Mouse (Mus musculus): Measurements from ENCODE around the gene Rapgef6. TPM values are rescaled to one million over a fixed set of nuclear protein-coding genes. Genes with fewer than 3 reads are reported as not detected.

The Rapgef6 gene
- total RNA-seq, 2 experiments from 2014 or later: 46.9 to 61.0 TPM

DNA sequence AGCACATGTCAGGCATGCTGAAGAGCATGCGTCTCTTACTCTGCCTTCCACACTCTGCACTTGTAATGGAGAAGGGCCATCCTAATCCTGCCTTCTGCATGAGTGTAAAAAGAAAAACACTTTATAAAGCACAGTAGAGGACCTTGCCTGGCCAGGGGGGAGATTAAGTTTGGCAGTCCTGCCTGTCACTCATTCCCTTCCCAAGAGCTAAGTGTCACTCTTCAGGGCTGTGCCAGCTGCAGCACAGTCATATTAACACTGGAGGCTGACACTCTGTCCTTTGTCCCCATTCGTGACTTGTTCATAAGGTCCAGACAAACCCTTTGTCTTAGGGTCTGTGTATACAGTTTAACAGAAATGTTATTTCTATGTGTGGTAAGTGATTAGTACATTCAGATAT lies 162.2 kb downstream of the Rapgef6 start:
- ATAC-seq (replicated peaks; ENCODE audit: poor library complexity): no peak

DNA sequence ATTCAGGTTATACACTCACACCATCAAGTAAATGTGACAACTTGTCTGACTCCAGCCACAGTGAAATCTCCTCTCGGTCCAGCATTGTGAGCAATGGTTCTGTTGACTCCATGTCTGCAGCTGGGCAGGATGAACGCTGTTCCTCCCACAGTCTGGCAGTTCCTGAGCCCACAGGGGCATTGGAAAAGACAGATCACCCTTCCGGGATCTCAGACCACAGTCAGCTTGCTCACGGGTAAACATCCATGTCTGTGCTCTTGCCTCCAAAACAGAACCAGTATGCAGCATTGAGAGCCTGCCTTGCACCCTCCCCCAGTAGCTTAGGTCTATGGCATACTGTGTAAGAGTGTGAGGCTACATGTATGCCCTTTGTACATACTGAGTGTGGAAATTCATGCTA lies 167.5 kb downstream of the Rapgef6 start:
- ATAC-seq (replicated peaks; ENCODE audit: poor library complexity): no peak

DNA sequence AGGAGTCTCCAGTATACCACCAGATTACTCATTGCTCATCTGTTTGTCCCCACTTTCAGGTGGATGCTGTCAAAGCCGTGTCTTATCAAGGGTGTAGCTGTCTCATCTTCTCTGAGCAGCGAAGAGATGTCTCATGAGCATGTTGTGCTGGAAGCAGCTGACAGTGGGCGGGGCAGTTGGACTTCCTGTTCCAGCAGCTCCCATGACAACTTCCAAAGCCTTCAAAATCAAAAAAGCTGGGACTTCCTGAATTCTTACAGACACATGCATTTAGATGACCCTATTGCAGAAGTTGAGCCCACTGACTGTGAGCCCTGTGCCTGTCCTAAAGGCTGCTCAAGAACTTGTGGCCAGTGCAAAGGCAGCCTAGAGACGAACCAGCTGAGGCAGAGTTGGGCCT lies 168.5 kb downstream of the Rapgef6 start:
- peak; percentile 39 for ATAC-seq (replicated peaks; ENCODE audit: poor library complexity)

DNA sequence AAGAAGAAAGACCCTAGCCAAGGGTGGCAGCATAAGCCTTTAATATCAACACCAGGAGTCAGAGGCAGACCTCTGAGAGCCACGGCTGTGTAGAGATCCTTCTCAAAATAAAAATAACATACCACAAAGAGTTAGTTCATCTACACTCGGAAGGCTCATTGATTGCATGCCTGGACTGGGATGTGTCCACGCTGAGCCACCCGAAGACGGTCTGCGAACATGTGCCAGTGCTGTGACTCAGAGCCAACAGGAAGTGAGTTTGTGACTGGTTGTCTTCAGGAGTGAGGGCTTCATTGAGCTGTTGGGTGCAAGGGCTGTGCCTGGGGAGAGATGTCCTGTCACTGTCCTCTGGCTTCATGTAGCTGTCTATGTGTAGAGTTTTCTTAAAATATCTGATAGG lies 171.0 kb downstream of the Rapgef6 start:
- ATAC-seq (replicated peaks; ENCODE audit: poor library complexity): no peak

DNA sequence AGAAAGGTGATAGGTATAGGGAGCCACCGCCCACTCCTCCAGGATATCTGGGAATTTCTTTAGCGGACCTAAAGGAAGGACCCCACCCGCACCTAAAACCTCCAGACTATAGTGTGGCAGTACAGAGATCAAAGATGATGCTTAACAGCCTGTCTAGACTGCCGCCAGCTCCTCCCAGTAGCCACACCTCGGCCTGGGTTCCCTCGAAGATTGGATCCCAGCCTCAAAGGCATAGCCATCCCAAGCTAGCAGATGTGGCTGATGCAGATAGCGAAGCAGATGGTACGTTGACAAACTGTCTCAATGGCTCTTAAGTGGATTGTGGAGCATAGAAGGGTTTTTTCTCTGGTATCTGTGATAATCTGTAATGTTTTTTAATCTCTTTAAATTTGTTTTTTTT lies 171.6 kb downstream of the Rapgef6 start:
- ATAC-seq (replicated peaks; ENCODE audit: poor library complexity): peak; percentile 26; the same call in 1 of the 2 replicates

DNA sequence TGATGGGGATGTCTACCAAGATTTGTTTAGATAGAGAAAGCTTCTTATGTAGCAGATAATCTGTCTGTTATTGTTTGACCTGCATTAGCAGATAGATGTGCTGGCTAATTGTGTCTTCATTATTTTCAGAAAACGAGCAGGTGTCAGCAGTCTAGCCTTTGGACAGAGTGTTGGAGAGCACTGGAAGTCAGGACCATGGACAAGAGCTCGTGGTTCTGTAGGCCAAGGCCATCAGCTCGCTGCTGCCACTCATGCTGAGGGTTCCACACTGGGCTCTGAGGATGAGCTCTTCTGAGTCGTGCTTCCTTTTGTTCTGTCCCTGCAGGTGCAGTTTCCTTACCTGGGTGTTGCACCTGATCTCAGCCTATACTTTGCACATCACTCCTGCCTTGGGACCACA lies 173.3 kb downstream of the Rapgef6 start:
- ATAC-seq (replicated peaks; ENCODE audit: poor library complexity): peak; percentile 55; the same call in 1 of the 2 replicates

DNA sequence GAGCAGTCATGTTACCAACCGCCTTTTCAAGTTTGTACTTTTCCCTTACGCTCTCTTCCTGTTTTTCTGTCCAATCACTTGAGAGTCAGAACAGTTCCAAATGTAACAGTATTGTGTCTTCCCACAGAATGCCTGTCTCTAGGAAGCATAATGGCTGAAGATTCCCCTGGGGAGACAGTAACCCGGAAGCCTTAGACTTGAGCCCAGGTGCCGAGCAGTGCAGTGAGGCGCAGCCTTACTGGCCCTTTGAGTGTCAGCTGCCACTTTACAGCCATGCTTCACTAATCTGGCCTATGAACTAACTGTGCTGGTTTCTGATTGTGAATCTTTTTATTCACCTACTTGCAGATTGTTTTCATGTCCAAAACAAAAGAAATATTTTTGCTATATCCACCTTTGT lies 175.0 kb downstream of the Rapgef6 start:
- no peak for ATAC-seq (replicated peaks; ENCODE audit: poor library complexity)

DNA sequence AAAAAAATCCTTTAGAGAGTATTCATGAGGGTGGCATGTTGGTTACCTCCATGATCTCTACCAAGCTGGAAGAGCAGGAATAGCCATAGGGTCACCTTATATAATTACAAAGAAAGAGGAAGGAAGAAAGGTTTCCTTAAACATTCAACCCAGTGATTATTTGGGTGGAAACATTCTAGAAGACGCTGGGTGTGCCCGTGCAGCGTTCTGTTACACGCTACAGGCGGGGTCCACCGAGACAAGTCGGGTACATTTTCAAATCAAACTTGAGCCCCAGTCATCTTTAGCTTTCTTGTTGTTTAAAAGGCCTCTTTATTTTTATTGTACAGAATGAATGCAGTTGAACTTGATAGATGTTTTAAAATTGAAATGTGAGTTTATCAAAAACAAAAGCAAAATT lies 176.0 kb downstream of the Rapgef6 start:
- no peak for ATAC-seq (replicated peaks; ENCODE audit: poor library complexity)

DNA sequence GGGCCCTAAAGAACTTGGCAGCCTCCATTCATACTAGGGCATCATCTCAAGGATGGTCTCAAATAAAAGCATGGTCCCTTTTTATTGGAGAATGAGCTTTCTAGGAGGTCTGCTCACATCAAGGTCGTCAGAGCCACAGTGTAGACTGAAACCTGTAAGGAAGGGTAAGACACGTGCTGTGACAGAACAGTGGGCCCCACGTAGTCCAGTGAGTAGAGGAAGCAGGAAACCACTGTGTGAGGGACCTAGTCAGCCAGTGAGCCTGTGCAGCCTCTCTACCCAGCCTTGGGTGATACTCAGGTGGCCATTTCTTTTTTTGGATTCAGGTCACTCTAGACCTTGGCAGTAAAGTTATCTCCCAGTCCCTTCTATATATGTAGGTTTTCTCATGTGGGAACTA lies 177.3 kb downstream of the Rapgef6 start:
- no peak for ATAC-seq (replicated peaks; ENCODE audit: poor library complexity)

DNA sequence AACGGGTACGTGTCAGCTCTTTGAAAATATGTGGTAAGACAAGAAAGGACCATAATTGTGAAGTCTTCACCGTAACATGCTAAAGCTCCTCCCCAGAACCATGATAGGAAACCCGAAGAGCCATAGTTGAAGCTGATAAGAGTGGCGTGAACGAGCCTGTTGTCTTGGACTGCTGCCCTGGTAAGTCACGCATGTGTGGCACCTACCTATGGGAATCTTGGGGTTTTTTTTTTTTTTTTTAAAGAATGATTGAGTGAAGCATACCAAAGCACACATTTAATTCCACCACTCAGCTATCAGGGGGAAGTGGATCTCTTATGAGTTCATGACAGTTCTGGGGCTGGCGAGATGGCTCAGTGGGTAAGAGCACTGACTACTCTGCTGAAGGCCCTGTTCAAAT lies 179.2 kb downstream of the Rapgef6 start:
- ATAC-seq (replicated peaks; ENCODE audit: poor library complexity): peak; percentile 53; the same call in 1 of the 2 replicates

DNA sequence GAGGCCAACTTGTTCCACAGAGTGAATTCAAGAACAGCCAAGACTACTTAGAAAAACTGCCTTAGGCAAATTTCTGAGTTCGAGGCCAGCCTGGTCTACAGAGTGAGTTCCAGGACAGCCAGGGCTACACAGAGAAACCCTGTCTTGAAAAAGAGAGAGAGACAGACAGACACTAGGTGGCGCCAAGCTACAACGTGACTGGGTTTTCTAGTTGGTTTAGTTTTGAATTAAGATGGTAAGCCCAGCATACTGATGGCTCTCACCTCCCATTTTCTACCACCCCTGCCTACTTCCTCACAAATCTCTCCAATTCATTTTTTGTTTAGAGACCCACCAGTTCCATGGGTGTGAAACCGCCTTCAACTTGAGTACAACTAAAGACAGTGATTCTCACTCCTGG lies 180.7 kb downstream of the Rapgef6 start:
- ATAC-seq (replicated peaks; ENCODE audit: poor library complexity): peak; percentile 80

DNA sequence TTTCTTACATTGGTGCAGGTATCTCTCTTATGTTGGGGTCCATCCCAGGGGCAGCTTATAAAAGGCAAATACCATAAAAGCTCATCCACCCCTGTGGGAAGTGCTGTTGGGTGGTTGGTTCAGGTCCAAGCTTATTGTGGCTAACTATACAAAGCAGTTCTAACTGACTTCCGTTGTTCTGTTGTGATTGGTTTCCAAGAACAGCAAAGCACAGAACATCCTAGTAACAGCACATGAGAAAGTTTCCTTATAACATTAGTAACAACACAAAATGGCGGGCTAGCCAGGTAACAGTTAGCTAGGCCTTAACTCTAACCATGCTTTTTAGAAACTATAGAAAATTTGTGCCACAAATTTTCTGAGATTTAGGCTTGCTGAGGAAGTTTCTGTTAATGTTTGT lies 185.5 kb downstream of the Rapgef6 start:
- no peak for ATAC-seq (replicated peaks; ENCODE audit: poor library complexity)

DNA sequence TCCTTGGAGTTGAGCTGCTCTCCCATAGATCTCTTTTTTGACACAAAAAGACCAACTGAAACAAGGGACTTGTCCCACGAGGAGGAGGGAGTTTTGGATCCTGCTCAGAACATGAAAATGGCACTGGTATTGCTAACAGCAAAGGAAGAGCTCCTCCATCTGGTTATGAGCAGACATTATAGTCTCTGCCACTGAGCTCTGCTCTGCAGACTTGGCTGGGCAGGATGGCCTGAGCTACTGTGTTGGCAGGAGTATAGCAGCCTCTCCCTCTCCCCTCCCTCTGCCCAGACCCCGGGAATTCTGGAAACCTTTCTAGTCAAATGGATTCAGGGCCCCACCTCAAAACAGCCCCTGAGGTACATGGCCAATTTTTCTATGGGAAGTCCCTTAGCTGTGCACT lies 187.0 kb downstream of the Rapgef6 start:
- no peak for ATAC-seq (replicated peaks; ENCODE audit: poor library complexity)

DNA sequence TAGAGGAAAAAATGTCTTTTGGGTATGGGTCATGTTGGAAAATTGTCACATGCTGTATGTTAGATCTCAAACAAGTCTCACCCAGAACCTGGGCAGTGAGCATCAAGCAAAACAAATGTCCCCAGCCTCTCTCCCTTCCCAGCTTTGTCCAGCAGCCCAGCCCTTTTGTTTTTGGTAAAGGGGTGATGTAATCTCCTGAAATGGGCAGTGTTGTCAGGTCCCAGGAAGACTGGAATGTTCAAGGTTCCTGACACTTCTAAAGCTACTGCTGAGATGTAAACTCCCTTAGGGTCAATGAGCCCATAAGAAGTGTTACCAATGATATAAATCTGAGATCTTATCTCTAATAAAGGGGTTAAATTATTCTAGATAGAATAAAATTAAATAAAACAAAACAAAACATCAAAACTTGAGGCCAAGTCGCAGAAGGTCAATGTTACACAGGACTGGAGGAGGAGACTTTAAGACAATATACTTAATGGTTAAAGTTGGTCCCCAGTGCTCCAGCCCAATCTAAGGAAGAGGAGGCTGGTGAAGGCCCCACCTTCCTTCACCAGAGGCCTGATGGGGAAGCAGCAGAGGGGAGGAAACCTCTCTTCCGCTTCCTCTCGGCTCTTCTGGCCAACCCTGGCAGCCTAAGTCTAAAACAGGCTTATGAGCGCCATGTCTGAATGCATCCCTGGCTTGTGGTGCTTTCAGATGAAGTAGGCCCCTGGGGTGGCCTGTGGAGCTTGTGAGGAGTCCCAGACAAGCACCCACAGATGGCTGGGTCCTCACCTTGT lies 188.1 kb downstream of the Rapgef6 start:
- ATAC-seq (replicated peaks; ENCODE audit: poor library complexity): no peak

DNA sequence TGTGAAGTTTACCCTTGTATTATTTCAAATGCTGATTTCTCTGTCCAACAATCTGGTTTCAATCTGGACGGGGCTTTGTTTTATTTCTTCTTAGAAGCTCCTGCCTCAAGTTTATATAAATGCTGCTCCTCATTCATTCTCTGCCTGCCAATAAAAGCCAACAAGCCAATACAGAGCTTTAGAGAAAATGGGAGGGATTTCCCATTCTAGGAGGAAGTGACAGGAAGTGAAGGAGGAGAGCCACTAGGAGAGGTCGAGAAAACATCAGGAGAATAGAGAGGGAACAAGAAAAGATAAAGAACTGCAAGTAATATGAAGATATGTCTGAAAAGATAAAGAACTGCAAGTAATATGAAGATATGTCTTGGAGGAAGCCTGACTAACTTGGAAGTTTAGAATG lies 190.2 kb downstream of the Rapgef6 start:
- no peak for ATAC-seq (replicated peaks; ENCODE audit: poor library complexity)

DNA sequence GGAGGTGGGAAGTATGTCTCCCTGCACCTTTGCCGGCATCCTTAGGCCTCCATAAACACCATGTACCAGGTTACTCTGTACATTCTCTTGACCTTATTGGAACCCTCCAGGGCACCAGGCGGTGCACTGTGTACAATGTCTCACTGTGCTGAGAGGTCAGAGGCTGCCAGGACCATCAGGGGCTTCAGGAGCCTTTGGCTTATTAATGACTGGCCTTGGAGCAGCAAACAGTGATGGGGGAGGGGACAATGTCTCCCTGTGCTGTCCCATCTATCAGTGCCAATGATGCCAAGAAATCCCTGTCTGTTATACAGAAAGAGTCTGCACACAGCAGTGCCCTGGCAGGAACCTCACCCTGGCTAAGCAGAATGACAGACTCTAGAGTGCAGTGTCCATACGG lies 195.2 kb downstream of the Rapgef6 start:
- ATAC-seq (replicated peaks; ENCODE audit: poor library complexity): no peak

DNA sequence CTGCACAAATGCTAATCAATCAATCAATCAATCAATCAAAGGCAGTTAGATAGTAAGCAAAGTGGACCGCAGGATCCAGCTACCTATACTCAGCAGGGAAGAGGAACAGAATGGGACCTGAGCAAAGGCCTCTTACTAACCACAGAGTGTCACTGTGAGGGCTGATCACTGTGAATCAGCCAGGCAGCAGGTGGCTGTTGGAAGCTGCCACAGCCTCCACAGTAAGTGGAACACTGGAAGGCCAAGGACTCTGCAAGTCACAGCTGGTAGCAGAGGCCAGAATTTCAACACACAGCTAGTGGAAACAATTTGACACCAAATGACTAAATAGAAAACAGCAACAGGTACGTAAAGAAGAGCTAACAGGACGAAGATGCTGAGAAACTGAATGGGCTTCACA lies 196.0 kb downstream of the Rapgef6 start:
- no peak for ATAC-seq (replicated peaks; ENCODE audit: poor library complexity)

DNA sequence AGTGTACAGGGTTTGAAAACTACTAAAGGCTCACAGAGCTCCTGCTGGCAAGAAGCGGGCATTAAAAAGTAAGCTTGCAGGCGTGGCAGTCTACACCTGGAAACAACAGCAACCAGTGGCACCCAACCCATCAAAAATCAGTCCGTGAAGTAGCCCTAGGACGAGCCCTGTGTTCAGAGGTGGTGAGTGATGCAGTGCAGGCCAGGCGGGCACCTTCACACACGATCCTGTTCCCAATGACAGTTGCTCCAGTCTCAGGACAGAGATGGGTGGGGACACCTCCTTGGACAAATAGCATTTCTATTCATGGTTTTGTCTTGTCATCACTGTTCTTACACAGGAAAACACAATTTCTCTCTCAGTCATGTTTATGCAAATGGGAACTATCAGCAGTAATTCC lies 199.4 kb downstream of the Rapgef6 start:
- no peak for ATAC-seq (replicated peaks; ENCODE audit: poor library complexity)

DNA sequence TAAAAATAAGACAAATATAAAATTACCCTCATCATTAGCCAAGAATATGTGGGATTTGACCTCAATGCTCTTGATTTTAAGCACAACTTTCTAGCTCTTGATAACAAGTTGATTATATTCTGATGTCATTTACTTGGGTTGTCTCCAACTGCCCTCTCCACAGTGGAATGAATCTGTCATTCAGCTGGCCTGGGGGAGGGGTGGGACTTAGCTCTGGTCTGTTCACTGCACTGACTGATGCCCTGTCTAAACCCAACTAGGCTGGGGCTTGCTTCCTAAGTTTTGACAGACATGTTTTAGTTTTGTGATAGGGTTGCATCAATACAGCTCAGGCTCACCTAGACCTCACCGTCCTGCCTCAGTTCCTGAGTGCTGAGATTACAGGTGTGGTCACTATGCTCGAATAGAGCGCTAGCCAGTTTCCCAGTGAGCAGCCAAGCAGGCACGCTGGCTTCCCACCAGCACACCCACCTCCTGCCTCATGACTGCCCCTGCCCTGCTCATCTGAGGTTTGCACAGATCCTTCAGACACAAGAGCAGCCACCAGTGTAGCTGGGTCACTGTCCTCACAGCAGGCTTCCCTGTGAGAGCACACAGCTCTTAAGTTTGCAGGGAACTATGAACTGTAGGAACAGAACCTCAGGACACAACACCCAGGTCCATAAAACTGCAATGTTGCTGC lies 201.8 kb downstream of the Rapgef6 start:
- ATAC-seq (replicated peaks; ENCODE audit: poor library complexity): no peak

DNA sequence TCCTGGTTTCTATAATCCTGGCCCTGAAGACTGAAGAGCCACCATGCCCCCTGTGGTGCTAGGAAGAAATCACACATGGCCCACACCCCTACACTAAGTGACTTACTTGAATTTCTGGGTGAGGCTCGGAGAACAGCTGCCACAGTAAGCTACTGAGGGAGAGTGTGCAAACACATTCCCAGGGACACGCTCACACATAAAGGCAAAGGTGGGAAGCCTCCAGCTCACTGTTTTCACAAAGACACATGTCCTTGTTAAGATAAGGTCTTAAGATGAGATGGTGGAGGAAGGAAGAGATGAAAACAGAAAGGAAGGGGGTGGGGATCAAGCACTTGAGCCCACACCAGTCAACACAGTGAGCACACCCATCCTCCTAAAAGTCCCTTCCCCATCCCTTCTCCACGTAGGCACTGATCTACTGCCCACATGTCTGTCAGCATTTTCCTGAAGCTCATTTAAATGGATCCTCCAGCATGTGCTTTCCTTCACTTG lies 204.0 kb downstream of the Rapgef6 start:
- peak; percentile 23; the same call in 1 of the 2 replicates for ATAC-seq (replicated peaks; ENCODE audit: poor library complexity)

DNA sequence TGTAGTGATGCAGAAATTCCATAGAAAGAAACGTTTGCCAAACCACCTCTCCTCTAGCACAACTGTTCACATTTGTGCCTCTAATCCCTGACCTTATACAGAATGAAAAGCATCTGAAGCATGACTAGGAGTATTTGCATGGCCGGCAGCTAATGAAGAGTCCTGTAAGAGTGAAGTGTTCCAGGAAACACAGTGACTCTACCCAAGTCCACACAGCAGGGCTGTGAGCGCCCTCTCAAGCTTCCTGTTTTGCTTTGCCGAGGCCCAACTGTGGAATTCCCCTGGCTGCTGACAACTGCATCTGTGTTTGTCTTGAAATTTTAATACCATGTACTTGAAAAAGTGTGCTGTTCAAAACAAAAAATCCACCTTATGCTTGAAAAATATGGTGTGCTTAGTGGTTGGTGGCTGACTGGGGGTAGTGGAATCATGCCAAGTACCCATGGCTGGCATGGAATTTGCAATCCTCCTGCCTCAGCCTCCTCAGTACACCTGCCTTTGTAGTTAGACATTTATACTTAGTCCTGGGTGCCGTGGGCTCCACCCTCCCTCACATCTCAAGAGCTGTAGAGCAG lies 204.8 kb downstream of the Rapgef6 start:
- peak; percentile 68 for ATAC-seq (replicated peaks; ENCODE audit: poor library complexity)

DNA sequence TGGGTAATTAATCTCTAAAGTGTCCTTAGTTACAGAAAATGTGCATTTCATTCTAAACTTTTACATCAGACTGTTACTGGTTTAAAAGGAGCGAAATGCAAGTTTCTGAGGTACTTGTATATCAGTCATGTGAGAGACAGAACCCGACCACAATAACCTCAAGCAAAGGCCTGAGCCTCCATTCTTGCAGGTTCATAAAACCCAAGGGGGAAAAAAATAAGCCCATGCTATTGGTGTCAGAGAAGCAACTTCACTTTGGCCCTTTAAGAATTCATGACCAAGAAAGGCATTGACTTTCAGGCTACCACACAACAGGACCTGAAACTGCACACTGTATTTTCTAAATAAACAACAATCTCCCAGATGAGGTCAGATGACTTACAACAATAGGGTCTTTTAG lies 205.7 kb downstream of the Rapgef6 start:
- ATAC-seq (replicated peaks; ENCODE audit: poor library complexity): no peak
